Mouse (Mus musculus): Measurements from ENCODE around the gene Fgfbp3. TPM values are rescaled to one million over a fixed set of nuclear protein-coding genes. Genes with fewer than 3 reads are reported as not detected.

Fgfbp3 gene
- polyA plus RNA-seq, 2 experiments = 4.5 to 5.7 TPM

DNA sequence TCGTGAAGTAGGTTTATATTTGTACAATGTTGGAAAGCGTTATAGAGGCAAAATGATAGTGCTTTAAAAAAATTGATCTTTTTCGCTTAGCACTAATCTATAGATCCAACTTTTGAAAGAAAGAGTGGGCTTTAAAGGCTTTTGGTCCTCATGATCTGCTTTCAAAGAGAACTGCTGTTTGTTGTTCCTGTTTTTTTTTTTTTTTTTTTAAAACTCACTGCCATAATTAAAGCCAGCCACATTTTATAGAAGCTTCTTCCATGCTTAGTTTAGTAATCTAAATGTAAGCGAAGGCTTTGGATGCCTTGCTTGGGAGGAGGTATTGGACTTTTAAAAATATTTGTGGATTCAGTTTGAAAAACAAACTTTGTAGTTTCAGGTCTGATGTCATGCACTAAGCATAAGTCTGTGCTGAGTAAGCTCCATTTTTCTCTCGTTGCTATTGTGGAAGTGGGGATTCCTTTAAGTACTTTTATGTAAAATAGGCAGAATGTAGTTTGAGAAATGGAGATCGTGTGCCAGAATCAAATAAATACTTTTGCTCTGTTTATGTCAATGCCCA is 8.5 kb upstream of the Fgfbp3 start:
- DNase-seq (ENCODE audit: low spot score) = no peak
- TF ChIP-seq POLR2A (IDR thresholded peaks at IDR 0.05; ENCODE audit: borderline replicate concordance, extremely low read depth, insufficient read depth, insufficient read length) = no peak
- WGBS = 67% methylated on average over 6 of the region's 6 CpGs

DNA sequence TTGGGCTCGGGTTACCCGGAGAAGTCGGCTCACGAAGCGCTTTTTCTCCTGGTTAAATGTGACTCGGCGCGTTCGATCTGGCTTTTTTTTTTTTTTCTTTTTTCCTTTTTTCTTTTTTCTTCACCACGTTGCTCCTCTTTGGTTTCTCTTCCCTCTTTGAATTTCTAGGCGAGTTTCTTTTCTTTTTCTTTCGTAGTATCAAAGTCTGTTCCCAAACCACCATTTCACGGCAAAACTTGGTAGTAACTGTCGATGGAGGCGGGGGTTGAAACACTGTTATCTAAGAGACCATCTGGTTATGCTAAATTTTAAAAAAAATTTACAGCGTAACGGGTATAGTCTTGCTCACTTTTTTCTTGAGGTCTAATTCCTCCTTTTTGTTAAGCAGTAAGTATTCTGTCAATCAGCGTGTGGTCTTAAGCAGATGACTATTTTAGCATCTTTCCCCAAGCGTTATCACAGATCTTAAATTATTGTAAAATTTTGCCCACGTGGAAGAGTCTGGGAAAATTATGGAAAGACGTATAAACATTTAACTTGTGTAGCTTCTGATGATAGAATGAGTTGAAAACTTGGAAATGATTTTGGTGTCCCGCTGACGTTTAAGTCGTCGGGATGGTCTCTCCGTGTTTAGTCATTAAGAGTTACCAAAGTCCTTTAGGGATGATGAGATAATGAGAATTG is 7.3 kb upstream of the Fgfbp3 start:
- Histone ChIP-seq H3K36me3 (ENCODE audit: control insufficient read depth, insufficient read depth, low read length) (no peaks in the 10 kb centered on the region), H3K27ac (replicated peaks; ENCODE audit: low read depth, low read length) (peak overlapping the region; percentile 93), H3K4me1 (ENCODE audit: control insufficient read depth, insufficient read depth, low read length) (peaks cover 7% of the 10 kb centered on the region; the same call in 1 of the 2 replicates), H3K4me3 (replicated peaks; ENCODE audit: low read length) (peak overlapping the region; percentile 92), H3K9me3 (ENCODE audit: control insufficient read depth, low read length) (no peaks in the 10 kb centered on the region), H3K27me3 (ENCODE audit: control insufficient read depth, insufficient read depth, low read length) (no peaks in the 10 kb centered on the region), H3K4me2 (replicated peaks; ENCODE audit: low read depth, low read length, severe bottlenecking) (peak overlapping the region; percentile 89), H3K9ac (ENCODE audit: low read depth, low read length, severe bottlenecking) (peak overlapping the region; percentile 93)
- ATAC-seq (ENCODE audit: low FRiP score, low read depth) = no peak
- no peak for TF ChIP-seq POLR2A (IDR thresholded peaks at IDR 0.05; ENCODE audit: borderline replicate concordance, extremely low read depth, insufficient read depth, insufficient read length)
- DNase-seq (ENCODE audit: low spot score) = no peak
- under 1% methylated on average over 26 of the region's 26 CpGs for WGBS

More for the DNA sequence above, 8.5 kb upstream of the Fgfbp3 start:
- H3K27me3 ChIP-seq (ENCODE audit: control insufficient read depth, insufficient read depth, low read length) = no peaks in the 10 kb centered on the region
- no peaks in the 10 kb centered on the region for H3K9me3 ChIP-seq (ENCODE audit: control insufficient read depth, low read length)
- H3K4me3 ChIP-seq (replicated peaks; ENCODE audit: low read length) = no peak overlapping the region
- no peak overlapping the region for H3K9ac ChIP-seq (ENCODE audit: low read depth, low read length, severe bottlenecking)
- no peak overlapping the region for H3K27ac ChIP-seq (replicated peaks; ENCODE audit: low read depth, low read length)
- no peak for ATAC-seq (ENCODE audit: low FRiP score, low read depth)
- H3K36me3 ChIP-seq (ENCODE audit: control insufficient read depth, insufficient read depth, low read length) = no peaks in the 10 kb centered on the region
- peaks cover 7% of the 10 kb centered on the region; the same call in 1 of the 2 replicates for H3K4me1 ChIP-seq (ENCODE audit: control insufficient read depth, insufficient read depth, low read length)
- peak overlapping the region; percentile 89; the same call in 1 of the 2 replicates for H3K4me2 ChIP-seq (replicated peaks; ENCODE audit: low read depth, low read length, severe bottlenecking)

DNA sequence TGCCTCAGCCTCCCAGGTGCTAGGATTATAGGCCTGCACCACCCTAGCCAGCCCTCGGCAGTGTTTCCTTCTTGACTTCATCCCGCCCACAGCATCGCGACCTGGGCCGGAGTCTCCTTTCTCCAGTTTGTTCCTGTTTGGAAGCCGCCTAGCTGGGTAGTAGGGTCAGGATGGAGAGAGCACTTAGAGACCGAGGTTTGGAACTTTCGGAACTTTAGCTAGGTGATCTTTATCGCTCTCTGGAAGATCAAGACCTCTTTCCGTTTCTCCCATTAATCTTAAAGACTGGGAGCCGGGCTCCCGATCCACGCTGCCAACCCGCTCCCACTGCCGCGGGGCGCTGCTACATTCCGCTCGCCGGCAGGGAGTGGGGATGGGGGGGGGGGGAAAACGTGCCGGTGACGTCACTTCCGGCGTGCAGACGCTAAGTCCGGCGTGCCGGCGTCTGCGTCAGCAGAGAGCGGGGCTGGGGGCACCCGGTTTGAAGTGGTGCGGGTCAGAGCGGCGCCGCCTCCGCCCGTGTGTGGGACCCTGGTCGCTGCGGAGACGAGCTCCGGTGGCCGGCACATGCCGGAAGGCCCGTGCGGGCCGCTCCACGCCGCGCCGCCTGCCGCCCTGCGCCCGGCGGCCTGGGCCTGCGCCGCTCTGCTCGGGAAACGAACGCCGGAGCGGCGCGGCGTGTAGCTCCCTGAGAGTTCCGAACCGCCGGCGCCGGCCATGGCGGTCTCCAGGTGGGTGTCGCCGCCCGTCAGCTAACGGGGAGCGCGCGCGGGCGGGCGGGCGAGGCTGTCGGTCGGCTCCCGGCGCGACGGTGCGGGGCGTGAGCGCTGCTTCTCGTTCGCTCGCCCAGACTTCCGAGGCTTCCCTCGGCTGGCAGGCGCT is 6.5 kb upstream of the Fgfbp3 start, which contains the start of gene Btaf1:
Btaf1 (plus strand) TSS at position 409 of the 882 bp plus-strand sequence.
- Histone ChIP-seq H3K9me3 (ENCODE audit: control insufficient read depth, low read length) (no peaks in the 10 kb centered on the region), H3K27me3 (ENCODE audit: control insufficient read depth, insufficient read depth, low read length) (no peaks in the 10 kb centered on the region), H3K4me2 (replicated peaks; ENCODE audit: low read depth, low read length, severe bottlenecking) (peak within 1 kb of the TSS; percentile 89), H3K27ac (replicated peaks; ENCODE audit: low read depth, low read length) (peak within 1 kb of the TSS; percentile 93), H3K4me3 (replicated peaks; ENCODE audit: low read length) (peak within 1 kb of the TSS; percentile 92), H3K4me1 (ENCODE audit: control insufficient read depth, insufficient read depth, low read length) (peaks cover 7% of the 10 kb centered on the region; the same call in 1 of the 2 replicates), H3K36me3 (ENCODE audit: control insufficient read depth, insufficient read depth, low read length) (no peaks in the 10 kb centered on the region), H3K9ac (ENCODE audit: low read depth, low read length, severe bottlenecking) (peak within 1 kb of the TSS; percentile 93)
- 6% methylated on average over 35 of the region's 98 CpGs for WGBS
- TF ChIP-seq POLR2A (IDR thresholded peaks at IDR 0.05; ENCODE audit: borderline replicate concordance, extremely low read depth, insufficient read depth, insufficient read length) = 0 out of 2 replicates have a peak, but pooled peaks have one; percentile 87
- ATAC-seq (ENCODE audit: low FRiP score, low read depth) (peak; percentile 97), DNase-seq (ENCODE audit: low spot score) (peak; percentile 89)

DNA sequence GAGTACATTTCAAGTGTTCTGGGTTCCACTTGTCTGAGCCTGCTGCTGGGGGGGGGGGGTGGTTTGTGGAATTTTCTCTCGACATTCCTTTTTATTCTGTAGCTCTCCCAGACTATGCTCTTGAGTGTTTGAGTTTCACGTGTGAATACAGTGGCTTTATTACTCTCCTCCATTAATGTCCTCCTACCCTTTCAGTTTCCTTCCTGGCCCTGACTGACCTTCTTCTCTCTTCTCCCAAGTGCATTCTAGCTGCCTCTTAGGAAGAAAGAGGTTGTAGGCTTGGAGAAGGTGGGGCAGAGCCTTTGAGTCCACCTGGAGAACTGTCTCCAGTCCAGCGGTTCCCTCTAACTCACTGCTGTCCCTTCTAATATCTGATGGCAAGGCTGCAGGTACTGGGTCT is 3.5 kb upstream of the Fgfbp3 start:
- ATAC-seq (ENCODE audit: low FRiP score, low read depth) (no peak), DNase-seq (ENCODE audit: low spot score) (no peak)
- WGBS = 51% methylated on average over 3 of the region's 3 CpGs
- H3K9me3 ChIP-seq (ENCODE audit: control insufficient read depth, low read length) = no peaks in the 10 kb centered on the region
- no peak overlapping the region for H3K9ac ChIP-seq (ENCODE audit: low read depth, low read length, severe bottlenecking)
- no peak overlapping the region for H3K4me3 ChIP-seq (replicated peaks; ENCODE audit: low read length)
- H3K36me3 ChIP-seq (ENCODE audit: control insufficient read depth, insufficient read depth, low read length) = no peaks in the 10 kb centered on the region
- no peaks in the 10 kb centered on the region for H3K27me3 ChIP-seq (ENCODE audit: control insufficient read depth, insufficient read depth, low read length)
- H3K4me2 ChIP-seq (replicated peaks; ENCODE audit: low read depth, low read length, severe bottlenecking) = no peak overlapping the region
- no peak overlapping the region for H3K27ac ChIP-seq (replicated peaks; ENCODE audit: low read depth, low read length)
- H3K4me1 ChIP-seq (ENCODE audit: control insufficient read depth, insufficient read depth, low read length) = peaks cover 10% of the 10 kb centered on the region; the same call in 1 of the 2 replicates
- no peak for TF ChIP-seq POLR2A (IDR thresholded peaks at IDR 0.05; ENCODE audit: borderline replicate concordance, extremely low read depth, insufficient read depth, insufficient read length)

DNA sequence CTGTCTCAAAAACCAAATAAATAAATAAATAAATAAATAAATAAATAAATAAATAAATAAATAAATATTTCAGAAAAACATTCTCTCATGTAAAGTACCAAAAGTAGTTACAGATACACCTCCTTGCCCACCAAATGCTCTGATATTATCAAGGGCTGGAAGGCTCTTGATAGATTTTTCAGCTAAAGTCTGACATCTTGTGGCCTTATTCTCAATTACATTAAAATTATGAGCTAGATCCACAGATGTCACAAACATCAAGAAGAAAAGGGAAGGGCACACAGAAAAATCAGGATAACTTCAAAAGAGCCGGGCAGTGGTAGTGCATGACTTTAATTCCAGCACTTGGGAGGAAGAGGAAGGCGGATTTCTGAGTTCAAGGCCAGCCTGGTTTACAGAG is 2.6 kb upstream of the Fgfbp3 start:
- peak; percentile 72 for DNase-seq (ENCODE audit: low spot score)
- no peak overlapping the region for H3K4me2 ChIP-seq (replicated peaks; ENCODE audit: low read depth, low read length, severe bottlenecking)
- no peak for ATAC-seq (ENCODE audit: low FRiP score, low read depth)
- no peak overlapping the region for H3K9ac ChIP-seq (ENCODE audit: low read depth, low read length, severe bottlenecking)
- H3K27ac ChIP-seq (replicated peaks; ENCODE audit: low read depth, low read length) = no peak overlapping the region
- WGBS = 31% methylated on average over 2 of the region's 2 CpGs
- H3K36me3 ChIP-seq (ENCODE audit: control insufficient read depth, insufficient read depth, low read length) = no peaks in the 10 kb centered on the region
- no peaks in the 10 kb centered on the region for H3K9me3 ChIP-seq (ENCODE audit: control insufficient read depth, low read length)
- TF ChIP-seq POLR2A (IDR thresholded peaks at IDR 0.05; ENCODE audit: borderline replicate concordance, extremely low read depth, insufficient read depth, insufficient read length) = no peak
- H3K27me3 ChIP-seq (ENCODE audit: control insufficient read depth, insufficient read depth, low read length) = no peaks in the 10 kb centered on the region
- H3K4me1 ChIP-seq (ENCODE audit: control insufficient read depth, insufficient read depth, low read length) = peaks cover 5% of the 10 kb centered on the region; the same call in 1 of the 2 replicates
- no peak overlapping the region for H3K4me3 ChIP-seq (replicated peaks; ENCODE audit: low read length)
